Mouse (Mus musculus) small intestine, adult 2 months (tissue): ENCODE results near the gene Casc1. TPM values are rescaled to one million over a fixed set of nuclear protein-coding genes. Genes with fewer than 3 reads are reported as not detected.

Experiments used
- H3K27ac ChIP-seq: fragments of 200-500 bp; 2 replicates; pipeline ENCODE4 v1.5.1; 2012; ENCODE audit warnings: low read depth, low read length, control low read depth, inconsistent platforms; ENCODE audit not compliant: insufficient read depth
- H3K27me3 ChIP-seq: fragments of 200-500 bp; 2 replicates; pipeline ENCODE4 v1.6.1; 2012; ENCODE audit warnings: mild to moderate bottlenecking, moderate library complexity, low read length, inconsistent platforms; ENCODE audit not compliant: control insufficient read depth, insufficient read depth
- H3K36me3 ChIP-seq: fragments of 200-500 bp; 2 replicates; pipeline ENCODE4 v1.6.1; 2012; ENCODE audit warnings: mild to moderate bottlenecking, low read length, control low read depth, inconsistent platforms; ENCODE audit not compliant: control insufficient read depth, insufficient read depth
- H3K4me1 ChIP-seq: fragments of 200-500 bp; 2 replicates; pipeline ENCODE4 v1.6.1; 2012; ENCODE audit warnings: low read length, inconsistent platforms, mixed read lengths; ENCODE audit not compliant: control insufficient read depth, insufficient read depth, insufficient read length
- H3K4me3 ChIP-seq: fragments of 200-500 bp; 2 replicates; pipeline ENCODE4 v1.5.1; 2012; ENCODE audit warnings: low read depth, mild to moderate bottlenecking, control low read depth, inconsistent platforms, low read length, moderate library complexity
- CTCF ChIP-seq: fragments of 200-500 bp; IDR thresholded peaks from 2 replicates; pipeline ENCODE4 v1.5.1; 2012; ENCODE audit warnings: low read depth, mild to moderate bottlenecking, control low read depth, inconsistent platforms, low read length, moderate library complexity, mixed read lengths; ENCODE audit not compliant: insufficient replicate concordance, insufficient read length; ENCODE audit errors: extremely low read depth
- POLR2A ChIP-seq: fragments of 200-500 bp; IDR thresholded peaks from 2 replicates; pipeline ENCODE4 v1.6.1; 2012; ENCODE audit warnings: low read depth, mild to moderate bottlenecking, control low read depth, inconsistent platforms, low read length, moderate library complexity
- WGBS: fragments of 180-500 bp; shearing (Covaris S2); methylation state at CpG from one replicate; pipeline ENCODE4 v1.1.7; 2018; 5-methylcytosine and 5-hydroxymethylcytosine counted together
- polyA plus RNA-seq: library from polyadenylated mRNA; depleted of rRNA; stranded (reverse); fragments of >200 nt; gene quantifications from 2 replicates; pipeline ENCODE4 v1.2.3, GENCODE M21; 2012

The Casc1 gene
- polyA plus RNA-seq, 1 experiment, result 0.15 TPM

DNA sequence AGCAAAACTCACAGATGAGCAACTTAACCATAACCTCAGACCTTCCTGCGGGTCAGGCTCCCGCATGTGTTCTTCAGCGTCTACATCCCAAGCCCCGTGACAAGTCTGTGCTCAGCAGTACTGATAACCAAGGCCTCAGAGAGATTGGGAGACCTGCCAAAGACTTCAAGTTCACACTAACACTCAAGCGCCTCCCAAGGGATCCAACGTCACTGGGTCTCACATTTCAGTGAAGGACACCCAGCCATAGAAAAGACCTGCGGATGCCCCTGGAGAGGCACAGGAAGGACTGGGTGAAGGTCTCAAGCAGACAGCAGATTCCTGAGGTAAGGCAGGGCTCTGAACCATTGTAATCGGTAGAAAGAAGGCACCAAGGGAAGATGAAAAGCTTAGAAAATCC lies 28.8 kb downstream of the Casc1 start:
- TF ChIP-seq POLR2A (no peak), CTCF (no peak)
- no peak overlapping the region for H3K4me3 ChIP-seq
- H3K27ac ChIP-seq, result no peak overlapping the region
- no peaks in the 10 kb centered on the region for H3K36me3 ChIP-seq
- no peaks in the 10 kb centered on the region; the same call in 1 of the 2 replicates for H3K4me1 ChIP-seq
- WGBS, result 49% methylated on average over 8 of the region's 8 CpGs
- H3K27me3 ChIP-seq, result no peaks in the 10 kb centered on the region

DNA sequence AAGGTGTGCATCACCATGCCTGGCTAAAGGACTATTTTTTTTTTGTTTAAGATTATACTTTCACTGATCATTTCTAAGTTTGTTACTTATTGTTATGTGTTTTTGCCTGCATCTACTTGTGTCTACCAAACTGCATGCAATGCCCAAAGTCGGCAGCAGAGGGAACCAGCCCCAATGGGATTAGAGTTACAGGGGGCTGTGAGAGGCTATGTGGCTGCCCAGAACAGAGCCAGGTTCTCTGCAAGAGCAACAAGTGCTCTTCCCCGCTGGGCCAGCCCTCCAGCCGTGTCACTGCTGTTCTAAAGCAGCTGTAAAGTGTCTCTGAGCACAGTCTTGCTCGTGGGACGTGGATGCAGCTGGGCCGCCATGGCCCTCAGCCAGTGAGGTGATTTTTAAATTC lies 31.1 kb downstream of the Casc1 start:
- 55% methylated on average over 6 of the region's 6 CpGs for WGBS
- H3K27me3 ChIP-seq, result no peaks in the 10 kb centered on the region
- peaks cover 6% of the 10 kb centered on the region for H3K4me1 ChIP-seq
- no peak overlapping the region for H3K4me3 ChIP-seq
- no peak for TF ChIP-seq POLR2A
- peak; percentile 60; the same call in 1 of the 2 replicates for TF ChIP-seq CTCF
- no peak overlapping the region for H3K27ac ChIP-seq
- no peaks in the 10 kb centered on the region for H3K36me3 ChIP-seq

GRCm38 (mm10) chr6:145176474-145176873 lies 34.3 kb downstream of the Casc1 start:
- Histone ChIP-seq H3K36me3 (no peaks in the 10 kb centered on the region), H3K27me3 (no peaks in the 10 kb centered on the region), H3K27ac (no peak overlapping the region), H3K4me3 (no peak overlapping the region), H3K4me1 (peaks cover 14% of the 10 kb centered on the region)
- WGBS, result 81% methylated on average over 10 of the region's 10 CpGs
- no peak for TF ChIP-seq POLR2A
- no peak for TF ChIP-seq CTCF

GRCm38 (mm10) chr6:145175571-145175981 lies 35.2 kb downstream of the Casc1 start:
- WGBS, result 22% methylated on average over 9 of the region's 9 CpGs
- Histone ChIP-seq H3K4me3 (no peak overlapping the region), H3K4me1 (peaks cover 14% of the 10 kb centered on the region), H3K27me3 (no peaks in the 10 kb centered on the region), H3K36me3 (no peaks in the 10 kb centered on the region), H3K27ac (no peak overlapping the region)
- TF ChIP-seq POLR2A (no peak), CTCF (no peak)

DNA sequence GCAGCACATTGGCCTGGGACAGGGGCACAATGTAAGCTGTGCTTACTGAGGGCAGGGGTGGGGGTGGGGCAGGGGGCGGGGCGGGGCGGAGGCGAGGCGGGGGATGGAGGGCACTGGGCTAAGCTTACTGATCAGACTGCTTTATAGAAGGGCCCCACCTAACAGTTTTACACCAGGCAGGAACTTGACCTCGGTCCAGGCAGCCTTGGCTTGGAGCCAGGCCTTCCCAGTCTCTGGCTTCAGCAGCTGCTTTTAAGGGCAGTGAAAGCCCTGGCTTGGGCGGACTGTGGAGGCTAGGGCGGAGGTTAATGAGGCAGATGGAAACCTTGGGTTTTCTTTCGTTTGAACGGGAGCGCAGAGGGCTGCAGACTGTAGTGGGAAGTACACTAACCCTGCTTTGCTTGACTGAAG lies 37.0 kb downstream of the Casc1 start:
- peak overlapping the region; percentile 42; the same call in 1 of the 2 replicates for H3K27ac ChIP-seq

GRCm38 (mm10) chr6:145171892-145172606 lies 38.8 kb downstream of the Casc1 start:
- no peak overlapping the region for H3K4me3 ChIP-seq
- TF ChIP-seq POLR2A, result no peak
- TF ChIP-seq CTCF, result no peak
- peaks cover 14% of the 10 kb centered on the region for H3K4me1 ChIP-seq
- no peaks in the 10 kb centered on the region for H3K36me3 ChIP-seq
- H3K27me3 ChIP-seq, result no peaks in the 10 kb centered on the region
- 85% methylated on average over 14 of the region's 14 CpGs for WGBS
- H3K27ac ChIP-seq, result no peak overlapping the region

More for the DNA sequence above, 37.0 kb downstream of the Casc1 start:
- TF ChIP-seq POLR2A, result no peak
- TF ChIP-seq CTCF, result no peak
- Histone ChIP-seq H3K36me3 (no peaks in the 10 kb centered on the region), H3K4me3 (no peak overlapping the region), H3K4me1 (peaks cover 14% of the 10 kb centered on the region), H3K27me3 (no peaks in the 10 kb centered on the region)
- WGBS, result 16% methylated on average over 11 of the region's 11 CpGs

DNA sequence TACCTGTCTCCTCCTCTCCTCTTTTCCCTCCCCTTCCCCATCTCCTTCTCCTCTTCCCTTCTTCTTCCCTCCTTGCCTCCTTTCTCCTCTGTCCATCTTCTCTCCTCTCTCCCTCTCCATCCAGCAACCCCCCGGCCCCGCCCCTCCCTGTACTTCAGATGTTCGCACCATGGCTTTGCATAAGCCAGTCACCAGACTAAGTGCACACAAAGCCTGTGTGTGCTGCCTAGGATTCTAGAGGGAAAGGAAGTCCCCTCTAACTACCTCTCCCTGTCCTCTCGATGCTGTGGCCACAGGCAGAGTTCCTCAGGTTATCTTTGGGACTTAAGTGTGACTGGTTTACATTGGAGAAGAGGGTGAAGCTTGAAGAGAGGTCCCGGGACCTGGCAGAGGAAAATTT lies 50.2 kb downstream of the Casc1 start:
- H3K27ac ChIP-seq, result no peak overlapping the region
- no peaks in the 10 kb centered on the region for H3K36me3 ChIP-seq
- no peak for TF ChIP-seq POLR2A
- TF ChIP-seq CTCF, result no peak
- 39% methylated on average over 5 of the region's 5 CpGs for WGBS
- no peaks in the 10 kb centered on the region for H3K4me1 ChIP-seq
- H3K4me3 ChIP-seq, result no peak overlapping the region
- no peaks in the 10 kb centered on the region for H3K27me3 ChIP-seq
